Mouse (Mus musculus) testis, adult 2 months (tissue): ENCODE results near the gene C1ra. TPM values are rescaled to one million over a fixed set of nuclear protein-coding genes. Genes with fewer than 3 reads are reported as not detected.
"Not testable (repeated sequence)": the region's sequence is repeated elsewhere in the genome, so short reads cannot be mapped to it uniquely, and the experiment has no call there.

ENCODE experiments used
- H3K27ac ChIP-seq: fragments of 200-500 bp; 2 replicates; pipeline ENCODE4 v1.5.1; 2012; ENCODE audit warnings: low read depth, low read length; ENCODE audit not compliant: control insufficient read depth, insufficient read depth
- H3K27me3 ChIP-seq: fragments of 200-500 bp; 2 replicates; pipeline ENCODE4 v1.6.1; 2012; ENCODE audit warnings: mild to moderate bottlenecking, low read length, moderate library complexity; ENCODE audit not compliant: control insufficient read depth, insufficient read depth
- H3K36me3 ChIP-seq: fragments of 200-500 bp; 2 replicates; pipeline ENCODE4 v1.6.1; 2012; ENCODE audit warnings: mild to moderate bottlenecking, low read length; ENCODE audit not compliant: control insufficient read depth, insufficient read depth
- H3K4me1 ChIP-seq: fragments of 200-500 bp; 2 replicates; pipeline ENCODE4 v1.6.1; 2012; ENCODE audit warnings: low read length; ENCODE audit not compliant: control insufficient read depth, insufficient read depth
- H3K4me3 ChIP-seq: fragments of 200-500 bp; 2 replicates; pipeline ENCODE4 v1.5.1; 2012; ENCODE audit warnings: low read depth, mild to moderate bottlenecking, low read length, moderate library complexity, mixed read lengths; ENCODE audit not compliant: control insufficient read depth
- CTCF ChIP-seq: fragments of 200-500 bp; IDR thresholded peaks from 2 replicates; pipeline ENCODE4 v1.5.1; 2012; ENCODE audit warnings: low read depth, mild to moderate bottlenecking, inconsistent platforms, low read length, moderate library complexity; ENCODE audit not compliant: control insufficient read depth, insufficient read depth, insufficient replicate concordance
- POLR2A ChIP-seq: fragments of 200-500 bp; IDR thresholded peaks from 2 replicates; pipeline ENCODE4 v1.6.1; 2012; ENCODE audit warnings: low read depth, mild to moderate bottlenecking, inconsistent platforms, low read length, moderate library complexity; ENCODE audit not compliant: control insufficient read depth
- polyA plus RNA-seq: library from polyadenylated mRNA; depleted of rRNA; stranded (reverse); fragments of >200 nt; gene quantifications from 2 replicates; pipeline ENCODE4 v1.2.3, GENCODE M21; 2012

Gene C1ra
- polyA plus RNA-seq, 1 experiment, result 4.3 TPM

DNA sequence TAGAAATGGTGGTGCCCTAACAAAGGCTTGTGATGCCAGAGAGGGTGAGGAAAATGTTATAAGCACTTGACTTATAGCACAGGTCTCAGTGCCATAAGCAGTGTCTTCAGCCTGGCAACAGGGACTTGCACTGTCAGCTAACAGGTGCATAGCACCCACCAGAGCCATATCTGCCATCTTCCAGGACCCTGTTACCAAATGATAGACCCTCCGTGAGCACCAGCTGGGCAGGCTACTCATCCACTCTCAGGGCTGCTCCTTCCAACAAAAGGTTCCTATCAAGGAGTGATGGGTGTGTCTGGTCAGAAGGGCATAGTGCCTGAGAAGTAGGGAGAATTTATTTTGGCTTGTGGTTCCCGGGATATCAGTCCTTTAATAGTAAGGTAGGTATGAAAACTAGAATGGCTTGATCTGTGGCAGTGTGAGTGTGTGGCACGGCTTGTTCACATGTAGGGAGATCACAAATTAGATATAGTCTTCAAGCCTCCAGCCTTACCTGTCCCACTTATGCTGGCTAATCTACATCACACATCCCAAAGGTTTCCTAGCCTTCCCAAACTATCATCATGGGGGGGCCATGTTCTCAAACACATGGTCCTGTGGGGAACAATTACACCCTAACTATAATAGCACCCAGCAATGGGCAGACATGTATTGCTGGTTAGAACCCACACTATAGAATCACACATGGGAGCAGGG is 33.2 kb upstream of the C1ra start:
- H3K4me3 ChIP-seq, result no peak overlapping the region
- peak overlapping the region; percentile 76 for H3K27ac ChIP-seq
- peaks cover 2% of the 10 kb centered on the region; the same call in 1 of the 2 replicates for H3K4me1 ChIP-seq
- H3K36me3 ChIP-seq, result no peaks in the 10 kb centered on the region
- no peak for TF ChIP-seq CTCF
- no peak for TF ChIP-seq POLR2A
- no peaks in the 10 kb centered on the region for H3K27me3 ChIP-seq

DNA sequence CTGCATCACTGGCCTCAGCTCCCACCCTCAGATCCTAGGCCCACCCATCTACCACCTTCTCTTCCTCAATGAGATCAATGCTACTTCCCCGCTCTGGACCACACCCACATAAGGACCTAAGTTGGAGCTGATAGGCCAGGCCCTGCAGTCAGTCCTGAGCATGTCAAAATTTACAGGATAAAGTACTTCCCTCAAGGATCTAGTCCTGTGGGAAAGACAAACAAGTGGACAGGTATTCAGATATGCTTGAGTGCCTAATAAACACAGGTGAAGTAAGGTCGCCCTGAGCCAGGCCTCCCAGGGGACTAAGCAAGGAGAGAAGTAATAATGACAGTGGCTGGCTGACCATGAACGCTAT is 32.7 kb upstream of the C1ra start:
- H3K4me1 ChIP-seq, result peaks cover 2% of the 10 kb centered on the region; the same call in 1 of the 2 replicates
- no peak overlapping the region for H3K27ac ChIP-seq
- H3K27me3 ChIP-seq, result no peaks in the 10 kb centered on the region
- no peak for TF ChIP-seq POLR2A
- no peak for TF ChIP-seq CTCF
- no peak overlapping the region for H3K4me3 ChIP-seq
- no peaks in the 10 kb centered on the region for H3K36me3 ChIP-seq

DNA sequence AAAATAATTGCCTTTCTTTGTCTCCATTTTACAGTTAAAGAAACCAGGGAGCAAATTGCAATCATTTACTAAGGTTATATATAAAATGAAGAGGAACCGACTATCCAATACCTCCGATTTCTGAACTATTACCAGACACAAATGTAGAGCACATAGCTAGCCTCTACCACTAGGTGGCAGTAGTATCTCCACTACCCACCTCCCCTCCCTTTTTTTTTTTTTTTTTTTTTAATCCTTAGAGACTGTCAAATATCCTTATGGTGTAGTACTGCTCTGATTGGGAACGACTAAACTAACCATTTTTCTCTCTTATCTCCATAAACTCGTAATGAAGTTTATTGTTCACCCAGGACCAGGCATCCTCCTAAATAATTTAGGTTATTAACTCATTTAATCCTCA is 31.9 kb upstream of the C1ra start:
- no peaks in the 10 kb centered on the region for H3K27me3 ChIP-seq
- no peak overlapping the region for H3K27ac ChIP-seq
- peaks cover 4% of the 10 kb centered on the region for H3K4me1 ChIP-seq
- TF ChIP-seq POLR2A, result no peak
- no peak for TF ChIP-seq CTCF
- H3K36me3 ChIP-seq, result no peaks in the 10 kb centered on the region
- H3K4me3 ChIP-seq, result no peak overlapping the region

DNA sequence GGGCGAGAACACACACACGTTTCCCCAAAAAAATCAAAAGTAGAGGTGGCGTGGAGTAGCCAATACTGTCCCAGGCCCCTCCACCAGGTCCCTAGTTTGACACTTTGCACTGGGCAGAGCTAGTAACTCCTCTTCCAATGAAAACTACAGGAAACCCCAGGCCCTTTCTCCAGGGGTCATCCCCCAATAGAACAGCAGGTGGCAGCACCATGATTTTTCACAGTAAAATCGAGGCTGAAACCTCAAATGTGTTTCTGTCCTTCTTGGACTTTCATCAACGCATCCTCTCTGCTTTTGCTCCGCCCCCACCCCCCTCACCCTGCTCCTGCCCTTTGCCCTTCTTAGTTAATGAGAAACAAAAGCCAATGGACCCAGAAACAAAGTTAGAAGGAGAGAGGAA is 30.6 kb upstream of the C1ra start:
- H3K4me1 ChIP-seq, result peaks cover 5% of the 10 kb centered on the region
- no peak for TF ChIP-seq CTCF
- no peak for TF ChIP-seq POLR2A
- no peak overlapping the region for H3K27ac ChIP-seq
- no peaks in the 10 kb centered on the region for H3K27me3 ChIP-seq
- peak overlapping the region; percentile 36 for H3K4me3 ChIP-seq
- H3K36me3 ChIP-seq, result no peaks in the 10 kb centered on the region

DNA sequence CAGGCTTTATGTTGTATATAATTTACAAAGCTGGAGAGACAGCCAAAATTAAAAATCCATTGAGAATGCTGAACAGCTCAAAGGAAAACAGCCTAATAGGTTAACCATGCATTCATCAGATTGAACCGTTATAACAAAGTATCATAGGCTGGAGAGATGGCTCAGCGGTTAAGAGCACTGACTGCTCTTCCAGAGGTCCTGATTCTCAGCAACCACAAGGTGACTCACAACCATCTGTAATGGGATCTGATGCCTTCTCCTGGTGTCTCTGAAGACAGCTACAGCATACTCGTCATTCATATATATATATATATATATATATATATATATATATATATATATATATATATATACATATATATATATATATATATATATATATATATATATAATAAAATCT is 28.4 kb upstream of the C1ra start:
- not testable (repeated sequence) for H3K4me1 ChIP-seq, H3K36me3 ChIP-seq, H3K27ac ChIP-seq, H3K4me3 ChIP-seq, H3K27me3 ChIP-seq

DNA sequence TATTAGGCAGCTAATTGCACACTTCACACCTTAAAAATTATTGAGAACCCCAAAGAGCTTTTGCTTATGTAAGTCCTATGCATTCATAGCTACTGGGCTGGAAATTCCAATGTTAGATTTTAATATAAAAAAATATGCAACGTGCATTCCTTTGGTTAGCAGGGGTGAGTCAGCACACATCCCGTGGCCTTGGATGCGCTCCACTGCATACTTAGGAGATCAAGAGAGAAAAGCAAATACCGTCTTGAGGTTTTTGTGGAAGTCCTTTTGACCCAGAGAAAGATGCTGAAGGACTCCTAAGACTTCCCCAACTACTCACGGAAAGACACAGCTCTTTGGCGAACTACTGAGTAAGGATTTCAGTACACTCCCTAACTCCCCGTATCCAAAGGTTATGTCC is 27.4 kb upstream of the C1ra start:
- Histone ChIP-seq H3K4me1 (peaks cover 3% of the 10 kb centered on the region), H3K4me3 (no peak overlapping the region), H3K27me3 (no peaks in the 10 kb centered on the region), H3K36me3 (no peaks in the 10 kb centered on the region), H3K27ac (no peak overlapping the region)
- TF ChIP-seq POLR2A, result no peak
- no peak for TF ChIP-seq CTCF

DNA sequence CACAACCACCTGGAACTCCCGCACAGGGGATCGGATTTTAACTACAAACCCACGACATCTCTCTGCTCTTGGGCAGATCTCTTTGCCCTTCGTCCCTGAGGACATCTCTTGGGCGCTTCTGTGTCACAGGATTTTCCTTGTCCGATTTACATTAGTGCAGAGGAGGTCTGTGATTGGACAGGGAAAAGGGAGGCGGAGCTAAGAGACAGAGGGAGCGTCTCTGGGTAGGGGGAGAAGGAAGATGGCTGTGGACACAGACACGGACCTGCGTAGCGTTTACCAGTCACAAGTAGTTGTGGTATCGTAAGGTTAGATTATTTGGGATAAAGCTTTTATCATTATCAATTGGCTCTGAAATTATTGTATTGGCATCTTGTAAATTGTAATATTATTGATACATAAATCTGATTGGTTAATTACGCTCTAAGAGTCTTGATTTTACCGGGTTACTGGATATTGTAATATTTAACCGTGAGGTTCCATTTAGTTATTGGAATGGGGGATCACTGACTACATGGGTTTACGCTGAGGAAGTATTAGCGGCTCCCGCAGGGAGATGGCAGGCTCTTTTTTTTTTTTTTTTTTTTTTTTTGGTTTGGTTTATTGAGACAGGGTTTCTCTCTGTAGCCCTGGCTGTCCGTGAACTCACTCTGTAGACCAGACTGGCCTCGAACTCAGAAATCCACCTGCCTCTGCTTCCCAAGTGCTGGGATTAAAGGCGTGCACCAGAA is 26.6 kb upstream of the C1ra start:
- Histone ChIP-seq H3K4me1 (peaks cover 3% of the 10 kb centered on the region), H3K36me3 (no peaks in the 10 kb centered on the region), H3K4me3 (peak overlapping the region; percentile 5; the same call in 1 of the 2 replicates), H3K27ac (no peak overlapping the region), H3K27me3 (no peaks in the 10 kb centered on the region)
- no peak for TF ChIP-seq CTCF
- no peak for TF ChIP-seq POLR2A
